Mouse (Mus musculus) layer of hippocampus, postnatal 36 days (tissue): ENCODE results near the gene Stra8. TPM values are rescaled to one million over a fixed set of nuclear protein-coding genes. Genes with fewer than 3 reads are reported as not detected.

Experiments used
- DNase-seq, 2 experiments: peaks; one replicate each; pipeline ENCODE4 v3.0.0; 2022
- total RNA-seq, 2 experiments: library from RNA; stranded (reverse); gene quantifications; 2 replicates each; pipeline ENCODE4 v1.2.3; 2021

Gene Stra8
- total RNA-seq, 2 experiments from 2014 or later: not detected

DNA sequence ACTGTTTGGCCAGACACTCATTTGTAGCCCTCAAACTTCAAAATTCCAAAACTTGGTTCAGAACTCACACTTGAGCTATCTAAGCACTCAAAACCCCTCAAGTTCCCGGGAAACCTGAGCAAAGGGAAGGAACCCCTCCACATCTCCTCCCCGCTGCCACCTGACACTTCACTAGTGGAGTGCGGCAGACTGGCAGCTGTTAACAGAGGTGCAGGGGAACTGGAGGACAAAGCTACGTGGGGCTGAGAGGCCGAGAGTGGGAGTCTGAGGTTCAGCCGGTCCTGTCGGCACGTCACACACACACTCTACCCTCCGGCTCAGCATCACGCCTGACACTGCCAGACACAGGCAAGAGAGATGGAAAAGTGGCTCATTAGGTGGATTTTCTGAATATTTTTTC is 16.1 kb upstream of the Stra8 start:
- DNase-seq: no peak

- DNase-seq: no peak
Measured at GRCm38 (mm10) chr6:34904361-34904760, 15.6 kb upstream of the Stra8 start.

GRCm38 (mm10) chr6:34906125-34906524 is 13.8 kb upstream of the Stra8 start:
- DNase-seq: no peak

DNA sequence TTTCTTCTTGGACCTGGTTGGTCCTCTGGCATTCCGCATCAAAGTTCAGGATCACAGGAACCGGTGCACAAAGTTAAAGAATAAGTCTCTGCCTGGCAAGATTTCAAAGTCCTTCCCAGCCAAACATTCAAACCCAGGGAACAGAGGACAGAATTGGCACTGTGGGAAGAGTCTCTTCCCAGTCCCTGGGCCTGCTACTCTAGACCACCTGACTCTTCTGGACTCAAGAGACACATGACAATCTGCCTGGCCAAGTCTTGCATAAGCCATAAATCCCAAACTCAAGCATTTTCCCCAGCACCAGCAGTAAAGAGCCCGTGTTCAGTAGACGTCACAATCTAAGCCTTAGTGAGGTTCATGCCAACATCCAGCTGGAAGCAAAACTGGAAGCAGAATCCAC is 13.3 kb upstream of the Stra8 start:
- DNase-seq: no peak

DNA sequence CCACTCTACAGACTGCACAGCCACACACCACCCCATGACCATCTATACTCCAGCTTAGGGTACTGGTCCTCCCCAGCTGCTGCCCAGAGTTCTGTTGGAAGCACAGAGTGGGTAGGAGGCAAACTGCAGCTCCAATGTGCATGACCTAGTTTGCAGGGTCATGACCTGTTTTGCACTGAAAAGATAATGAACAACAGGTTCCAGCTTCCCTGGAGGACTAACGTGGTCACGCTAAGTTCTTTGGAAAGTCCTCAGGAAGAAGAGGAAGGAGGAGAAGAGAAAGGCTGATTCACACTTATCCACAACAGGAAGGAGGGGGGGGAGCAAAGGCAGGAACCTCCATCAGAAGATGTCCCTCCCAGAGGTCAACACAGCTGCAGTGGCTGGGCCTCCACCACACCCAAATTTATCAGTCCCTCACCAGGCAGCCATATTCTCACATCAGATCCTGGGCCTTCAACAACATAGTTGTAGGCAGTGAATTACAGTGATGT is 12.8 kb upstream of the Stra8 start:
- no peak for DNase-seq

GRCm38 (mm10) chr6:34907696-34908260 is 12.2 kb upstream of the Stra8 start:
- no peak for DNase-seq

DNA sequence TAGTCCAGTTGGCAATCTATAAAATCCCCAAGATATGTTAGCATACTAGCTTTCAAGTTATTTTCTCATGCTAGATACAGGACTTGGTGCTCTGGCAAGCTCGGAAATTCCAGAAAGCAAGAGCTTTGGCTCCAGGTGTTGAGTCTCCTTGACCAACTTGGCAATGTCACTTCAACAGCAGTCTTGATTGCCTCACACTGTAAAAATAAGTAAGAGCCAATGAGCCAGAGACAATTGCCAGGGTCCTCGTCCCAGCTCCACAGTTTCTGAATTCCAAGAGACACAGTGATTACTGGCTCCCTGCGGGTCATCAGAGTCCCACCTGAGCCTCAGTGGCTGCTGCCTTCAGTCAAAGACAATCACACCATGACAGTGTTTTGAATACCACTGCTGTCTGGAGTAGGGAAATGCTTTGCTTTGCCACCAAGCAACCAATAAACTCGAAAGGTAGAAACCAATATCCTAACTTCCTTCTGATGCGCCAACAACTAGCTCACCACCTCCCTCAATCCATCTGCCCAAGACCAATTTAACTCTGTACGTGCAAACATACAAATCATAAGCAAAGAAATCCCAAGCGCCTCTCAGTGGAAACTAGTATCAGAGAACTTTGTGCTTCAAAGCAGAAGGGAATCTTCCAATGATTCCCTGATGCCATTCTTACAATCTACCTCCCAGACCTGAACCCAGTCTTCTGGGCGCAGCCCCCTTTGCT is 10.2 kb upstream of the Stra8 start:
- no peak for DNase-seq

- peak; percentile 90 for DNase-seq
Measured at GRCm38 (mm10) chr6:34910371-34911219, 9.4 kb upstream of the Stra8 start, which contains the start of gene Wdr91. Wdr91 (minus strand) TSS chr6:34910876.

DNA sequence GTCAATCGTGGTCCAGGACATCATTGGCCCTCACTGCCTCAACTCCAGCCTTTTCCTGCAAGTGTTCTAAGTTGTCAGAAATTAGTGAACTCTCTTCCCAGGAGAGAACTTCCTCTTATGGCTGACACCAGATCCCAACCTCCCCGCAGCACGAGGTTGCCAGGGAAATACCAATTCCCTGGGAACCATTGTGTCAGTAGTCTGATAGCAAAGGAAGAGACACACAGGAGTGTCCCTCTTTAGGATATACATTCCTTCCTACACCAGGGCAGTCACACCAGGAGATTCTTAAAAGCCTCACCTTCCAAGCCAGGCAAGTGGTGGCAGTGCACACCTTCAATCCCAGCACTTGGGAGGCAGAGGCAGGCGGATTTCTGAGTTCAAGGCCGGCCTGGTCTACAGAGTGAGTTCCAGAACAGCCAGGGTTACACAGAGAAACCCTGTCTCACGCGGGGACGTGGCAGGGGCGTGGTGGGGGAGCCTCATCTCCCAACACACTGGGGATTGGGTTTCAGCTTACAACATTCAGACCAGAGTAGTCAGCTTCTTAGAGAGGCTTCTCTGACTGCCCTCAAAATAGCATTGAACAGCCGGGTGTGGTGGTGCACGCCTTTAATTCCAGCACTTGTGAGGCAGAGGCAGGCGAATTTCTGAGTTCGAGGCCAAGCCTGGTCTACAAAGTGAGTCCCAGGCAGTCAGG is 6.5 kb upstream of the Stra8 start:
- DNase-seq: no peak

GRCm38 (mm10) chr6:34914462-34914861 is 5.5 kb upstream of the Stra8 start:
- no peak for DNase-seq

DNA sequence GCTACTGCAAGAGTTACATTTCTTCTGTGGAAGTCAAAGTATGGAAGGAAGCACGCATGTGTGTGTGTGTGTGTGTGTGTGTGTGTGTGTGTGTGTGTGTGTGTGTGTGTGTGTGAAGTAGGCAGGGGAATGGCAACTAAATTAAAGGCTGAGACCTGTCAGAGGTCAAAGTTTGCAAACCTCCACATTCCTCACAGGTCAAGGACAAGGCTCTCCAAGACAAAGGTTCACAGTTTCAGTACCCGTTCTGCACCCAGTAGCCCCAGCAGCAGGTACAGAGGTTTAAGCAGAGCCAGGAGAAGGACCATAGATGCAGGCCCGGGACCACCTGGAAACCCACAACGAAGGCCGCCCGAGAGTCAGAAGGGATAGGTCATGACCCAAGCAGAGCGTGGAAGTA is 817 bp upstream of the Stra8 start:
- DNase-seq: no peak

DNA sequence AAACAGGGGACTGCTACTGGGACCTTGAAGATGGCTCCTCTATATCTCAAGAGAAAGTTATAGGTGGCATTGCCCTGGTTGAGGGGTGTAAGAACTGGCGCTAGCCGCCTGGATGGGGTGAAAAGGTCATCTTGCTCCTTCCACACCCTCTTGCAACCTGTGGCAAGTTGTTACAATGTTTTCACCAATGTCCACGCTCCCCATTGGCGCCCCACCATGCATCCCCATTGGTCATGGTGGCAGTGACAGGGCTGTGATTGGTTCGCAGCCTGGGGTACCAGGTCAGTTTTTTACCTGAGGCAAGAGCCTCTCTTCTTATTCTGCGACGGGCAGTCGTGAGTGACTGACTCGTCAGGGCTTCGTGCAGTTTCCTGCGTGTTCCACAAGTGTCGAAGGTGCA is 668 bp downstream of the Stra8 start:
- DNase-seq: no peak

- DNase-seq: no peak
Measured at GRCm38 (mm10) chr6:34921941-34922340, 2.0 kb downstream of the Stra8 start.

GRCm38 (mm10) chr6:34927156-34927555 is 7.2 kb downstream of the Stra8 start:
- peak; percentile 61 to 72 for DNase-seq

- DNase-seq: no peak
Measured at GRCm38 (mm10) chr6:34927594-34927993, 7.6 kb downstream of the Stra8 start.

DNA sequence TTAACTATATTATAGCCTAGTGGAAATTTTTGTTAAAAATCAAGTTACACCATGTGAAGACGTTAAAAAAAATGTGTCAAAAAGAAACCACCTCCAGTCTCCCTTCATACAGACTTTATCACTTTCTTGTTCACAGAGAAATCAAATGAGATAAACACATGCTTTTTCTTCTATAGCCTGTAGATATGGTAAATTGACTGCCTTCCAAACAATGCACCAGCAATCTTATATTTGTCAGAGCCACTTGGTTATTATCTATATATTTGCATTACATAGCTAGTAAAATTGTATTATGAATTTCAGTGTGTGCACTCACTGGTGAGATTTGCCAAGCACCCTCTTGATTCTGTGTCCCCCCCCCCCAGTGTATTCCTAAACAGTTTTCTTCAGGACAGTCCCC is 12.7 kb downstream of the Stra8 start:
- DNase-seq: no peak

DNA sequence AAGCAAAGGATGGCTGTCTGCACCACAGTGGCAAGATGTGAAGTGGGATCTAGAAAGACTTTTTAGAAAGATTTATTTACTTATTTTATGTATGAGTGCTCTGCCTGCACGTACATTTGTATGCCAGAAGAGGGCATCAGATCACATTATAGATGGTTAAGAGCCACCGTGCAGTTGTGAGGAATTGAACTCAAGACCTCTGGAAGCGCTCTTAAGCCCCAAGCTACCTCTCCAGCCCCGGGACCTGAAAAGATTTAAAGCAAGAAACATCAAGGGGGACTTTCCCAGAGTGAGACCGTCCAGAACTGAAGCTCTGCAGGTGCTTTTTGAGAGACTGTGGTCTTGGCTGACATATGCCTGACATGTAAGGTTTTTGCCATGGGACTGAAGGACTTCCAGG is 16.8 kb downstream of the Stra8 start:
- DNase-seq: no peak

DNA sequence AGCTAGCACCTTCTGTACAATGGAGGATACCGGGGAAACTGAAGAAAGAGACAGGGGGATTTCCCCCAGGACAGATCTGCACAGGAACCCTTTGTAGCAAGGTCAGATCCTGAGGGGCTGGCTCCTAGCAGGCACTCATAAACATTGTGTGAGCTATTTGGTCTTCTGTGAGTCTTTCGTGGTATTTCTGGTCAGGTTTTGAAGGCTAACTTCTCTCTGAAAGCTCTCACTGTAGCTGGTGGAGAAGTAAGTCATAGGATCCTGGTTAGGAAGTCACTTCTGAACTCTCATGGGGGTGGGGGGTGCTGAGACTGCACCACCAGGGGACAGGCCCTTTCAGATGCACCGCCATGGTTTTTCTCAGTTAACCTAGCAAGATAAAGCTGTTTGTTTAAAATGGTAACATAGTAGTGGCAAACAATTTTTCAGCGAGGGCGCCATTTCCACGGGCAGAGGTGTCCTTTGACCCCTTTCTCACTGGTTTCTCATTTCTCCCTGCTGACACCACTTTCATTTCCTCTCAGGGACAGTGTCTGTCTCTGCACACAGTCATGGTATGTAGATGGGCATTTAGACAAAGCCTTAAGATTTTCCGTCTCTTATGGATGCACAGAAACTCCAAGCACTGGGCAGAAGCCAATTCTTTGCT is 18.4 kb downstream of the Stra8 start:
- no peak for DNase-seq

GRCm38 (mm10) chr6:34938929-34939325 is 19.0 kb downstream of the Stra8 start:
- no peak for DNase-seq

- DNase-seq: no peak
Measured at GRCm38 (mm10) chr6:34939451-34939850, 19.5 kb downstream of the Stra8 start.

- no peak for DNase-seq
Measured at GRCm38 (mm10) chr6:34941496-34941895, 21.5 kb downstream of the Stra8 start.

- DNase-seq: no peak
Measured at GRCm38 (mm10) chr6:34942446-34942845, 22.5 kb downstream of the Stra8 start.
